Mouse (Mus musculus): ENCODE results near the gene Bcam. TPM values are rescaled to one million over a fixed set of nuclear protein-coding genes. Genes with fewer than 3 reads are reported as not detected.
"Not testable (repeated sequence)": the region's sequence is repeated elsewhere in the genome, so short reads cannot be mapped to it uniquely, and the experiment has no call there.

The Bcam gene
- 100 to 1,000 TPM; 225 to 236 TPM for total RNA-seq (2021)
- long read RNA-seq, experiment 1, transcript Bcam-201 (15 exons, 2,429 nt): major isoform, 205 of 247 reads
- long read RNA-seq, experiment 1, partial matches to known transcripts: 23 of 247 reads
- long read RNA-seq, experiment 1, other reads (novel, unspliced or antisense): 17 of 247 reads
- long read RNA-seq, experiment 2, transcript Bcam-201 (15 exons, 2,429 nt): major isoform, 209 of 248 reads
- long read RNA-seq, experiment 2, partial matches to known transcripts: 23 of 248 reads
- long read RNA-seq, experiment 2, other reads (novel, unspliced or antisense): 13 of 248 reads

DNA sequence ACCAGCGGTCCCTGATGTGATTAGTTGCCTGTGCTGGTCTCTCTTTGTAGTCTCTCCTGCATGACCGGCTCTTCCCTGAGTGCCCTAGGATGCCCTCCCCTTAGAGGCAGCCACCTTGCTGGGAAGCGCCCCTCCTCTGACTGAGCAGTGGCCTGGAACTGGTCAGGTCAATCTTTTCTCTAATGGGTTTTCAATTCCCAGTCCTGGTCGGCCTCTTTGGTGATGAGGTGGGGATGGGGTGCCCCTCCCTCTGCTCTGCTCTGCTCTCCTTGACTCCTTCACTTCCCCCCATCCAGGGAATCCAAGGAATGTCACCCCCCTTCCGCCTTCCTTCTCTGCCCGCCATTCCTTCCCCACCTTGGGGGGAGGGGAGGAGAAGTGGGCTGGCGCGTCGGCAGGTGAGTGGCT is at the start of gene Bcam:
Gene Bcam (minus strand): TSS at position 33 of the 408 bp plus-strand sequence.
- intact Hi-C loops (cut with DNase I): no loop called here
- no peak for DNase-seq

DNA sequence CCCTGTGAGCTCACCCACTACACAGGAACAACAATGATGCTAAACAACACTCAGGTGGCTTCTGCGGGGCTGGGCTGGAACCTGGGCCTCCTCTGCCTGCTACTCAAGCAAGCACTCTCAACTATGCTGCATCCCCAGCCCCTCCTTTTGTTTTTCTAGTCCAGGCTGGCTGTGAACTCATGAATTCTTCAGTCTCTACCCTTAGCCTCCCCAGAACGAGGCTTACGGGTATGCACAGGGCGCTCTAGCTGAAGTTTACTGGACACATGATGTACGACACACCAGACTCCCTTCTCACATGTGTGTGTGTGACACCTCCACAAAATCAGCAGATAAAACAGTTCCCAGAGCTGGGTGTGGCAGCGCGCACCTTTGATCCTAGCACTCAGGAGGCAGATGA is 48.1 kb upstream of the Bcam start:
- intact Hi-C loops (cut with DNase I): no loop called here
- DNase-seq: no peak

DNA sequence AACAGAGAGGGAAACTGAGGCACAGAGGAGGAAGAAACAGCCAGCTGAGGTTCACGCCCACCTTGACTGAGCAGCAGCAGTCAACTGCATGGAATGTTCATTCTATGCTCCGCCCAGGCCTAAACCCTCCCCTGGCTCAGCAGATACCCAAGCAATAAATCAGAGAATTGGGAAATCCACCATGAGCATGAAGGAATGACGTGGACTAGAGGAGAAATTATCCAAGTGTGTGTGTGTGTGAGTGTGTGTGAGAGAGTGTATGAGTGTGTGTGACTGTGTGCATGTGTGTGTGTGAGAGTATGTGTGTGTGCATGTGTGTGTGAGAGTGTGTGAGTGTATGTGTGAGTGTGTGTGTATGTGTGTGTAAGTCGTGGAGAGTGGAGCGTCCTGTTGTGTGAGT is 47.6 kb upstream of the Bcam start:
- no peak for DNase-seq
- intact Hi-C loops (cut with DNase I): no loop called here

DNA sequence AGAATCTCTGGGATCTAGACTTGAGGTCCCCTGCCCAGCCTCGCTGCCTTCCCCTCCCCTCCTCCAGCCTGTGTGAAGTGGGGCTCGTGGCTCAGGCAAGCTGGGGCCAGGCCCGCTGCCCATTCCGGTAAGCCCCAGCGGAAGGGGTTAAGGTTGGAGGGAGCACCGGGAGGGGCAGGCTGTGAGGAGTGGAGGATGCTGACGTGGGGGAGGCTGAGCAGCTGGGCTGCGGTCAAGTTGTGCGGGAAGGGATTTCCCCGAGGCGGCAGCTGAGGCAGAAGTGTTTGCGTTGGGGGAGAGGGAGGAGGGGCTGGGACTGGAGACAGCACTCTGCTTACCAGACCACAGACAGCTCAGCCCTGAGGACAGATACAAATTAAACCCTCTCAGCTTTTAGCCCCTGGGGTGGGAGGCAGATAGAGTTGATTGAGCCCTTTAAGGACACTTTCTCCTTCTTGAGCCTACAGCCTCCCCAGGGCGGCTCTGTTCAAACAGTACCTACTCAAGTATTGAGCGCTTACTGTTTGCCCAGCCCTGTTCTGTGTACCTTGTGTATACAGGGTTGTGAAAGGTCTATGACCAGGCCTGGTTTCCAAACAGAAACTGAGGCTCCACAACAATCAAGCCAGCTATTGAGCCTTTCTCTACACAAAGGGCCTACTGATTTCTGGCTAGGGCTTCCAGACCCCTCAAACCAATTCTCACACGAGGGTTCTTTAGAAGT is 46.7 kb upstream of the Bcam start:
- peak; percentile 62 to 66 for DNase-seq
- intact Hi-C loops (cut with DNase I): no loop called here

DNA sequence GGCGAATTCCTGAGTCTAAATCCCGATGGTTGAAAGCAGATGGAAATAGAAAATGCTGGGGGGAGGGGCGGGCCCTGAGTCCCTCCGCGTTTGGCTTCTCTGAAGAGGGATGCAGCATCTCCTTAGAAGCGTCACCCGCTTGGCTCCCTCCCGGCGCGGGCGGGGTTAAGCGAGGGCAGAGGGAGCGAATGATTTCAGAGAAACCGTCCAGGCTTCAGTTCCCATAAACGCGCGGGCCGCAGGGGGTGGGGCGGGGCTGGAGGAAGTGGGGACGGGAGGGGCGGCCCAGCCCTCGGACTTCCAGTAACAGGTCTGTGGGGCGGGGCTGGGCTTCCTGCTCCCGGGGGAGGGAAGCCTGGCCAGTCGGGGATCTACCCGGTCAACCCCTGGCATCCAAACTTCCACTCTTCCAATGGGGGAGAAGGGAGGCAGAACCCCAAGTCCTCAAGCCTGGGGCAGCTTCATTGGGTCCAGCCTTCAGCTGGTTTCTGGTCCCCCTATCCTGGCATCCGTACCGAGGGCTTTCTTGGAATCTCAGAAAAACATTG is 45.5 kb upstream of the Bcam start:
- intact Hi-C loops (cut with DNase I): no loop called here
- peak; percentile 87 to 91 for DNase-seq

DNA sequence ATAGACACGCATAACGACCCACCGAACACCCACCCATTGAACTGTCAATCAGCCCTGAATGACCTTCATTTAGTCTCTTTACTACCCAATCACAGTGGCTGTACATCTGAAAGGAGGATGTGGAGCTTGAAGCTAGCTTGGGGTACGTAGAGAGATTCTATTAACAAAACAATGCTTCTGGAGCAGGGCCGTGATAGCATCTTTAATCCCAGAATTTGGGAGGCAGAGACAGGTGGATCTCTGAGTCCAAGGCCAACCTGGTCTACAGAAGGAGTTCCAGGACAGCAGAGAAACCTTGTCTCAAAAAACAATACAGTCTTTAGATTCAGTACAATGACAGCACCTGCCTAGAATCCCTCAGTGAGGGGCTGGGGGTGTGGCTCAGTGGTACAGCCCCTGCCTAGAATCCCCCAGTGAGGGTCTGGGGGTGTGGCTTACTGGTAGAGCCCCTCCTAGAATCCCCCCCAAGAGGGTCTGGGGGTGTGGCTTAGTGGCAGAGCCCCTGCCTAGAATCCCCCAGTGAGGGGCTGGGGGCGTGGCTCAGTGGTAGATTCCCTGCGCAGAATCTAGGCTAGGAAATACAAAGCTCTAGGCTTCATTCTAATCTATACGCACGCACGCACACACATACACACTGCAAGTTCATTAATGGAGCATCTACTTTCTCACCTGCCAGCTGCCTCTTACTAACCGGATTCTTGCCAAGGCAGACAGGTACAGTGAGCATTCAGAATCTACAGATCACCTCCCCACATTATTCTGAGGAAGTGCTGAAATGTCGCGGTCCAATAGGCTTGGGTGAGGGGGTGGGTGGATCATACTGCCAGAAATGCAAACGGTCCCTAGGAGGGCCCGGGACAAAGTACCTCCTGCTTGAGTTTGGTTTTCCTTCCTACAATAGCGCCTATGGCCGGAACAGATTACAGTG is 44.7 kb upstream of the Bcam start:
- DNase-seq: no peak
- intact Hi-C loops (cut with DNase I): no loop called here

DNA sequence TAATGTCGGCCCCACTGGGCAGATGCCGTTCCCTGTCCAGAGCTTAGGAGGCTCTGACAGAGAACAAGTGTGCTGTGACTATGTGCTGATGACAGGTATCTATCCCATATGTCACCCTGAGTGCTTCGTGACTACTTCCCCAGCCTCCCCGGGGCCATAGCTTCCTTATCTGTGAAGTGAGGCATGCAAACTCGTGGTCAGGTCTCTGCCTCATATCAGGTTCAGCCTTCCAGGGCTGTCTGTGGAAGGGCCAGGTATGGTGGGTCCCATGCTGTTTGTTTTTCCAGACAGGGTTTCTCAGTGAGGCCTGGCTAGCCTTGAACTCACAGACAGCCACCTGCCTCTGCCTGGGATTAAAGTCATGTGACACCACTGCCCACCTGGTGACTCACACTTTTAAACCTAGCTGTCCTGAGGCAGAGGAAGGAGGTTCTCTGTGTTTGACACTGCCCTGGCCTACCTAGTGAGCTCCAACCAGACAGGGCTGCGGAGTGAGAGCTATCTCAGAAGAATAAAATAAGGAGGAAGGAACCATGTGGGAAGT is 42.8 kb upstream of the Bcam start:
- intact Hi-C loops (cut with DNase I): no loop called here
- no peak for DNase-seq

DNA sequence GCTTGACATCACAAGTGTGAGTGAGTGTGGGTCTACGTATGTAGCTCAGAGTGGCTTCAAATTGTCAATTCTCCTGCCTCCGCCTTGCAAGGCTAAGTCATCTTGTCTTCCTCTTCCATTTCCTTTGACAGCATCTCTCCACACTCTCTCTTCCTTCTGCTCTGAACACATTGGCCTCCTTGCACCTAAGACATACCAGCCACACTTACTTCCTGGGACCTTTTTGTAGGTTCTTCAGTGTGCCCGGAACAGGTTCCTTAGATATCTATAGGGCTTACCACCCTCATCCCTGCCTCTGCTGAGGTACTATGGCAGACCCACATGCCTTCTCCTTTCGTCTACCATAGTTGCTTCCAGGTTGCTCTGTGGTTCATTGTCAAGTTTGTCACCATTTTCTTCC is 42.3 kb upstream of the Bcam start:
- intact Hi-C loops (cut with DNase I): no loop called here
- no peak for DNase-seq

DNA sequence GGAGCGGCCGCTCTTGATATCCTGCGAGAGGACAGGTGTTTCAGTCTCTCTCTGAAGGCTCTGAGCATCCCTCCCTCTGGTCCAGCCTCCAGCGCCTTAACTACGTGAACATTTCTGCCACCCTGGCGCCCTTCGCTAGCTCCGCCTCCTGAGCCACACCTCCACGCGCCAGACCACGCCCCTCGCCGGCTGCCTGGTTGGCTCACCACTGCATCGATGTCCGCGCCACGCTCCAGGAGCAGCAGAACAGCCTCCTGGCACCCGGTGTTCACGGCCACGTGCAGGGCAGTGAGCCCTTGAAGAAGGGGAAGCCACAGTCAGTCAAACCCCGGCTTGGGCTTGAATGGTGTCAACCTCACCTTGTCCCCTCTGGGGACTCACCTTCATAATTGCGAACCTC is 40.3 kb upstream of the Bcam start:
- intact Hi-C loops (cut with DNase I): no loop called here
- DNase-seq: peak in 1 of 2 experiments; percentile 66

DNA sequence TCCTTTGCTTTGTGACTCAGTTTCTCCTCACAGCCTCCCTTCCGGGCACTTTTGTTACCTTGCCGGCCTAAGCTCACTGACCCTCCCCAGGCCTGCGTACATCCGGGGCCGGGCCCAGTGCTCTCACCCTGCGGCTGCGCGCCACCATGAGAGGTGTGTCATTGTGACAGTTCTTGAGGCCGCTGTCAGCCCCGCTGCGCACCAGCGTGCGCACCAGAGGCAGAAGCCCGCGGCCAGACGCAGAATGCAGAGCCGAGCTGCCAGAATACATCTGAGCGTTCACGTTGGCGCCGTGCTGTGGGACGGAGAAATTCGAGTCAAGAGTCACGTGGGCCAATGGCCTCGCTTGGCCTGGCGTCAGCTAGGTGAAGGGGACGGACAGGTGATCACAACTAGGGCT is 38.6 kb upstream of the Bcam start:
- DNase-seq: peak; percentile 36 to 44
- intact Hi-C loops (cut with DNase I): no loop called here

DNA sequence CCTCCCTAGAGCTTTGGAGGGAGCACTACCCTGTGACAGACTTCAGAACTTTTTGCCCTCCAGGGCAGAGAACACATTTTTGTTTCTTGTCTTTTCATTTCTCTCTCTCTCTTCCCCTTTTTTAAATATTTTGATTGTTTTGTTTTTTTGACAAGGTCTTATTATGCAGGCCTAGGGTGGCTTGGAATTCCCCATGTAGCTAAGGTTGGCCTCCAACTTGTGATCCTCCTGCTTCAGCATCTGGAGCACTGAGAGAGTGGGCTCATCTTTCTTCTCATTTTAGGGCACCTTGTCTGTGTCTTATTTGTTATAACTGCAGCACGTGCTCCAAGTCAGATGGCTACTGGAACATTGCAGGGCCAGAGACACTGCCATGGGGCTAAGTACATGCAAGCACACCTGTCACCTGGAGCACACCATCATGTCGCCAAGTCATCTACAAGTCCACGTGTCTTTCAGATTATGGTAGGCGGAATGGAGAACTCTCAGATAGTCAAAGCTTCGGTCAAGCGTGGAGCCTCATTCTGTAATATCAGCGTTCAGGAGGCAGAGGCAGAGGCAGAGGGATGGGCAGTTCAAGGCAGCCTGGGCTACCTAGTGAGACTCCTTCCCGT is 35.6 kb upstream of the Bcam start:
- intact Hi-C loops (cut with DNase I): no loop called here
- DNase-seq: no peak

DNA sequence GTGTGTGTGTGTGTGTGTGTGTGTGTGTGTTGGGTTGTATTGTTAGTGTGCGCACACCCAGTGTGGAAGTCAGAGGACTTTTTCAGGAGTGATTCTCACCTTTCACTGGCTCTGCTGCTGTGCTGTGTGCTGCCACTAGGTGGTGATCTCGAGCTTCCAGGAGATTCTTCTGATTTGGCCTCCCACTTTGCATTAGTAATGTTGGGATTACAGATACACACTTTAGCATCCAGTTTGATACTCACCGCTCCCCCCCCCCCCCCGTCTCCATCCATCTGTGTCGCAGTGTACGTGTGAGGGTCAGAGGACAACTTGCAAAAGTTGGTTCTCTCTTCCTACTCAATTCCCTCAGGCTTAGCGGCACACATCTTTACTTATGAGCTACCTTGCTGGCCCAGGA is 32.2 kb upstream of the Bcam start:
- intact Hi-C loops (cut with DNase I): loop anchor here (1.0 kb wide), 1 partner anchor 40 kb away; no protein-coding TSS in a partner anchor
- DNase-seq: peak; percentile 80 to 91

DNA sequence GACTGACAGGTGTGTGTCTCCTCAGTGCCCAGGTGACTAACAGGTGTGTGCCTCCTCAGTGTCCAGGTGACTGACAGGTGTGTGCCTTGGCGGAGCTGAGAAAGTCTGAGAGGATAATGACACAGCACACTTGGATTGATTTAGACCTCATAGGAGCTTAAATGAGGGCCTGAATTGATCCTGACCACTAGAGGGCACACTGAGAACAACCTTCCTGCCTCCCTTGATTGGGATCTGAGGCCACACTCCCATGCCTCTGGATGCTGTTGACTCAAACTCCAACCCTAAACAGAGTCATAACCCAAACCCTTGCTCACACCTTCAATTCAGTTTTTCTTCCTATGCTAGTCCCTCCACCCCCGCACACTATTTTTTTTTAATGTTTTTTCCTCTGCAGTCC is 29.9 kb upstream of the Bcam start:
- intact Hi-C loops (cut with DNase I): loop anchor here (1.0 kb wide), 1 partner anchor 72 kb away; no protein-coding TSS in a partner anchor
- peak; percentile 59 to 69 for DNase-seq

DNA sequence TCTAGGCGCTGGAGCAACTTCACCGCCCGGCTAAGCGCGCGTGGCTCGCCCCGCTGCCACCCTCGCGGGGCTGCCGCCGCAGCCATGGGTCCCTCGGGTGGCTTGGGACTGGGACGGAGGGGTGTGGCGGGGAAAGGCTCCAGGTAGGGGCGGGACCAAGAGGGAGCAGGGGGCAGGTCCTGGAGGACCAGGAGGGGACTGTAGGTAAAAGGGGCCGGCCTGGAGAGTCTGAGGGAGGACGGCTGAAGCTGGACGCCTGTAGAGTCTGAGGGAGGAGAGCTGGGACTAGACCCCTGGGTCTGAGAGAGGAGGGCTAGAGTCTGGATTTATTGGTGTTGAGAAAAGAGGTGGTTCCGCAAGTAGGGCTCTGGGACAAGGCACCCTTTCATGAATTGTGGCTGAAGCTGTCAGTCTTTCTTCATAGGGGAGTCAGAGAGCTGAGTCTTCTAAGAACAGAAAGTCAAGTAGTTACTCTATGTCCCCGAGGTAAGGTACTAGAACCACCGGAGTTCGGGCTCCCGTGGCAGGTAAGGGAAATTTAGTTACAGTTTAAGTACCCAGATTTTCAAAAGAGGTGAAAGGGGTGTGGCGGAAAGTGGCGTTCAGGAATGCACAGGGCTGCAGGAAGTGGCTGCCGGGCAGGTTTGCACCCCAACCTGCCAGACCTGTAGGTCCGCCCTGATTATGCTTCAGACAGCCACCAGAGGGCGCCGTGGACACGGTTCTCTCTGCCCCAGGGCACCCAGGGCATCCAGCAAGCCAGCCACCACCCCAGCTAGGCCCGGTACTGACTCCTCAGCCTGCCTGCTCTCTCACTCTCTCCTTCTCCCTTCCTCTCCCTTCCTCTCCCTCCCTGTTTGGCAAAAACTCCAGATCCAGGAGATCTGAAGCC is 26.1 kb upstream of the Bcam start, which contains the start of gene Cblc:
Gene Cblc (minus strand): TSS at position 113 of the 892 bp plus-strand sequence.
- DNase-seq: peak; percentile 85 to 88
- intact Hi-C loops (cut with DNase I): no loop called here

DNA sequence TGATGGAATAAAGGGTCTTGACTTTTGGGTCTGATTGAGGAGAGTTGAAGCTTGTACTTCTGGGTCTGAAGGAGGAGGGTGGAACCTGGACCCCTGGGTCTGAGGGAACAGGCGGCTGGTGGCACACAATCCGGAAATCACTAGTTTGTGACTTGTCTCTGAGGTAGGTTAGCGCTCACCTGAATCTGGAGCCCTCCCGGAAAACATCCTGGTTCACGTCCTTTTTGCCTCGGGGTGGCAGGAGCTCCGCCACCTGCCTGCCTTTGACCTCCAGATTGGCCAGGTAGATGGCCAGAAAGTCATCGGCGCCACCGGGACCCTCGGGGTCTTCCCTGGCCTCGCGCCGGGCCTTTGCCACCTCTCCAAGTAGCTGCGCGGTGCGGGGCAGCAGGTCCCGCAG is 25.4 kb upstream of the Bcam start:
- intact Hi-C loops (cut with DNase I): no loop called here
- no peak for DNase-seq

DNA sequence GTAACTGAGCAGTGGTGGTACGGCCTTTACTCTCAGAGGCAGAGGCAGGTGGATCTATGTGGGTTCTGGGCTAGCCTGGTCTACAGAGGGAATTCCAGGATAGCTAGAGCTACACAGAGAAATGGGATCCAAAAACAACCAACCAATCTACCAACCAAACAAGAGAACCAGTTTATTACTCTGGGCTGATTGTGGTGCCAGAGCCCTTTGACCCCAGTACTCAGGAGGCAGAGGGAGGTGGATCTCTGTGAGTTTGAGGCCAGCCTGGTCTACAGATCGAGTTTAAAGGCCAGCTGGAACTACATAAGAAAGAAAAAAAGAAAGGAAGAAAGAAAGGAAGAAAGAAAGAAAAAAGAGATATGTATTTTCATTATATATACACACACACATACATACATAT is 24.4 kb upstream of the Bcam start:
- no peak for DNase-seq
- intact Hi-C loops (cut with DNase I): no loop called here

DNA sequence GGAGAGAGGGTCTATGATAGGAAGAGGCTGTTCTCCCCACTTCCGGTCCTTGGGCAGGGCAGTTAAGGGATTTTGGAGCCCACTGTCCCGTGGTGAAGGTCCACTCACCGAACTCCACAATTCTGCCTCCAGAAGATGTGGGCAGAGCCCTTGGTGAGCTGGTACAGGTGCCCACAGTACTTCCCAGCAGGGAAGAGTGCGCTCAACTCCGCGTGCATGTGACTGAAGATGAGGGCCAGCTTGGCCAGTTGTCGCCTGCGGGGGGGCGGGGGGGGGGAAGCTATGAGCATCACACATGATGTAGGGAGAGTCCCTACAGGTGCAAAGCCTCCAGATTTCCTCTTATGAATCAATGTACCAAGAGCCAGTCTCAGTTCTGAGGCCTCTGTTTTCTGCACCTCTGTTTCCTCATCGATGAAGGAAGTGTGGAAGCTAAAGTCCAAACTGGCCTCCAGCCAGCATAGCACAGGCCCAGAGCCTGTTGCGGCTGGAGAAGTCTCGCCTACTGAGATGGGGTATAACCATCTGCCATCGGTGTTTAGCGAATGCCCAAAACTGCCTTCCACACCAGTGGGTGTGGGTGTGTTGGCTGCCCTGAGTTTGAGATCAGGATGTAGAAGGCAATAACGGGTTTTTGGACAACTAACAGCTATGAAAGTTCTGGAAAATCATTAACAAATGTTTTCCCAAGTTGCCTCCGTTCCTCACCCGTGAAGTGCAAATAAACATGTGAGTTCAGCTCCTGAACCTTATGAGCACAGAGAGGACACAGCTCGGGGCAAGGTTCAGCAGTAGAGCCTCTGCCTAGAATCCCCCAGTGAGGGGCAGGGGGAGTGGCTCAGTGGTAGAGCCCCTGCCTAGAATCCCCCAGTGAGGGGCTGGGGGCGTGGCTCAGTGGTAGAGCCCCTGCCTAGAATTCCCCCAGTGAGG is 22.1 kb upstream of the Bcam start:
- no peak for DNase-seq
- intact Hi-C loops (cut with DNase I): no loop called here

DNA sequence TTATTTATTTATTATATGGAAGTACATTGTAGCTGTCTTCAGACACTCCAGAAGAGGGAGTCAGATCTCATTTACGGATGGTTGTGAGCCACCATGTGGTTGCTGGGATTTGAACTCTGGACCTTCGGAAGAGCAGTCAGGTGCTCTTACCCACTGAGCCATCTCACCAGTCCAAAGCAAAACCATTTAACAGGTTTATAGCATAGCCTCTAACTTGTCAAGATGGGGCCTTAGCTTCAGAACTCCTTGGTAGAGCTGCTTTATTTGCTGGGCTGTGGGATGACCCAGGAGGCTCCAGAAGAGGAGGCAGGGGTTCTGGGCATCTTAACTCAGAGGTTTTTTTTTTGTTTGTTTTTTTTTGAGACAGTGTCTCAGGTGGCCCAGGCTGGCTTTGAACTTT is 20.7 kb upstream of the Bcam start:
- DNase-seq; intact Hi-C loops (cut with DNase I): not testable (repeated sequence)
